Mouse (Mus musculus): Measurements from ENCODE around the gene Fam71f1.

- TF ChIP-seq CTCF (IDR thresholded peaks at IDR 0.05; ENCODE audit: low read depth) (no peak), EP300 (IDR thresholded peaks at IDR 0.05; ENCODE audit: low read depth) (no peak)
Observed at GRCm38 (mm10) chr6:29379954-29380353, 61.0 kb downstream of the Fam71f1 start.

All from heart, postnatal 0 days (tissue).